Mouse (Mus musculus) megakaryocyte, embryonic 14.5 days (primary cell): ENCODE results near the gene Pi4kb. TPM values are rescaled to one million over a fixed set of nuclear protein-coding genes. Genes with fewer than 3 reads are reported as not detected.
A peak's percentile ranks its signal among the peaks of the same experiment; 100 is the strongest.
"Not testable (repeated sequence)": the region's sequence is repeated elsewhere in the genome, so short reads cannot be mapped to it uniquely, and the experiment has no call there.

ENCODE experiments used
- H3K27me3 ChIP-seq: replicated peaks from 2 replicates; pipeline ENCODE3; 2012; ENCODE audit warnings: inconsistent platforms
- H3K36me3 ChIP-seq: replicated peaks from 2 replicates; pipeline ENCODE3; 2012; ENCODE audit warnings: low read length, inconsistent platforms, mixed read lengths
- H3K4me1 ChIP-seq: 2 replicates; pipeline ENCODE4 v1.6.1; 2012; ENCODE audit warnings: inconsistent platforms
- H3K4me3 ChIP-seq: replicated peaks from 2 replicates; pipeline ENCODE3; 2012; ENCODE audit warnings: moderate library complexity, mild to moderate bottlenecking, inconsistent platforms
- H3K9me3 ChIP-seq: 2 replicates; pipeline ENCODE4 v1.6.1; 2012; ENCODE audit warnings: inconsistent platforms
- FLI1 ChIP-seq: IDR thresholded peaks from 2 replicates; pipeline ENCODE4 v1.6.1; 2012; ENCODE audit warnings: low read length, inconsistent platforms, mixed read lengths
- GATA1 ChIP-seq: IDR thresholded peaks from 3 replicates; pipeline ENCODE4 v1.6.1; 2012; ENCODE audit warnings: mixed read lengths, low read length, inconsistent platforms, borderline replicate concordance
- polyA plus RNA-seq: library from polyadenylated mRNA; stranded (reverse); fragments of >175 nt; gene quantifications from 2 replicates; pipeline ENCODE4 v1.2.3, GENCODE M21; 2012; ENCODE audit warnings: low replicate concordance; ENCODE audit not compliant: insufficient read depth

Gene Pi4kb
- 1.4 and 2.1 TPM in 2 replicates for polyA plus RNA-seq

GRCm38 (mm10) chr3:94974528-94975422 lies at the start of gene Pi4kb:
Pi4kb (plus strand) TSS chr3:94974731.
- Histone ChIP-seq H3K4me1 (peaks cover 40% of the 10 kb centered on the region), H3K36me3 (peaks cover 25% of the 10 kb centered on the region), H3K27me3 (no peaks in the 10 kb centered on the region), H3K9me3 (no peaks in the 10 kb centered on the region), H3K4me3 (peak within 1 kb of the TSS; percentile 92)
- TF ChIP-seq GATA1 (no peak), FLI1 (no peak)

GRCm38 (mm10) chr3:94926301-94926736 lies 48.2 kb upstream of the Pi4kb start:
- not testable (repeated sequence) for H3K36me3 ChIP-seq, H3K9me3 ChIP-seq, H3K4me3 ChIP-seq, H3K27me3 ChIP-seq
- peaks cover 44% of the 10 kb centered on the region for H3K4me1 ChIP-seq

GRCm38 (mm10) chr3:94928979-94929378 lies 45.6 kb upstream of the Pi4kb start:
- H3K9me3 ChIP-seq, H3K27me3 ChIP-seq, H3K36me3 ChIP-seq, H3K4me3 ChIP-seq: not testable (repeated sequence)
- peaks cover 49% of the 10 kb centered on the region for H3K4me1 ChIP-seq

GRCm38 (mm10) chr3:94930386-94931266 lies 43.9 kb upstream of the Pi4kb start:
- H3K27me3 ChIP-seq, H3K4me3 ChIP-seq, H3K9me3 ChIP-seq, H3K36me3 ChIP-seq: not testable (repeated sequence)
- H3K4me1 ChIP-seq: peaks cover 48% of the 10 kb centered on the region

DNA sequence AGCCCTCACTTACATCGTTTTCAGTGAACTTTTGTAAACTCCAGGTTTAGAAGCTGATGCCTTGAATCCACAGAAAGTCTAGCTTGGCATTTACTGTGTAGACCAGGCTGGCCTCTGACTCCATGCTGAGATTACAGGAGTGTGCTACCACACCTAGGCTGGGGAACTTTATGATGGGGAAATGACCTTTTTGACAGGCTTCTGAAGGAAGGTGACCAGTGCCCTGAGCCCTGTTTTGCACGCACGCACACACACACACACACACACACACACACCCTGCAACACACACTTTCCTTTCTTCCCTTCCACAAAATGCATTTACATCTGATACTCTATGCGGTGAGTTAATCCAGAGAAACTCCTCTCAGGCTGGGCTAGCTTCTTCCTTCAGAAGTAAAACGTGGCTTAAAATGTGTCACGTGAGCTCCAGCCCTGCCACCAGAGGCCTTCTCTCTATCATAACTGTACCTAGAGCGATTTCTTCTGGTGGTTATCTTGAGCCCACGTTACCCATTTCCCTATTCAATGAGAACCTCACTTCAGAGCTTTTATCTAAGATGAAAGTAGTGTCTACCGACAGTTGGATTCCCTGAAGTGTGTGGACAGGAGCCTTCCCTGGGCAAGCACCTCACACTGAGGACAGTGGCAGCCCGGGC lies 43.0 kb upstream of the Pi4kb start:
- not testable (repeated sequence) for H3K4me3 ChIP-seq, H3K36me3 ChIP-seq, H3K9me3 ChIP-seq, H3K27me3 ChIP-seq
- H3K4me1 ChIP-seq: peaks cover 47% of the 10 kb centered on the region

GRCm38 (mm10) chr3:94932279-94932678 lies 42.3 kb upstream of the Pi4kb start:
- H3K9me3 ChIP-seq, H3K27me3 ChIP-seq, H3K36me3 ChIP-seq, H3K4me3 ChIP-seq: not testable (repeated sequence)
- H3K4me1 ChIP-seq: peaks cover 40% of the 10 kb centered on the region

DNA sequence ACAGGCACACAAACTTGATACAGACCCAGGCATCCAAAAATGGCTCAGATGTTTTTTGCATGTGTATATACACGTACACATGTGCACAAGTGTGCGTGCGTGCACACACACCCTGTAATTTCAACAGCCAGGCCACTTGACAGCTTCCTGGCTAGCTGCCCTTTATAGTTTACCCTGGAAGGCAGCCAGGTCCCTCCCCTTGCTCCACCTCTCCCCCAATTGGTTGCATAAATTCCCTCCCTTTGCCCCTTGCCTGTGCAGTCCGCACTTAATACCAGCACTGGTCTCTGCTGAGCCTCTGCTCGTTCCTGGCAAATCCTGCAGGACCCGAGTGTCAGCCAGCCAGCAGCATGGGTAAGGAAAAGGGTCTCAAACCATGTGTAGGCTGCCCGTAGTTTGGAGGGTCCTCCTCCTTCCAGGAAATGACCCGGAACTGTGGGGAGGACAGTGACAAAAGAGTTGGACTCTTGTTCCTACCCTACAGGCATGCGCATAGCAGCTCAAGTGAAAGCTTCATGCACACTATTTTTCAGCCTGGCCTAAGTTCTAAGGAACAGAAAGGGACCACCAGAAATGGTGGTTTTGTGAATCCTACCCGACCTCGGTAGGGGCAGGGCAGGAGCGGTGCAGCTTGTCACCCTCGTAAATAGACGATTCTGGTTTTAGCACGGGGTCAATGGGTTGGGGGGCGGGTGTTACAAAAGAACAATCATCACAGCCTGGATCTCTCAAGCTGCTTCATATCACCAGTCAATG lies 41.5 kb upstream of the Pi4kb start, which contains the start of gene Selenbp1:
TSS of gene Selenbp1 (plus strand) at position 248 of the 756 bp plus-strand sequence.
- Histone ChIP-seq H3K4me3 (peak within 1 kb of the TSS; percentile 90), H3K4me1 (peaks cover 33% of the 10 kb centered on the region), H3K27me3 (no peaks in the 10 kb centered on the region), H3K9me3 (no peaks in the 10 kb centered on the region), H3K36me3 (peaks cover 4% of the 10 kb centered on the region)
- TF ChIP-seq FLI1 (no peak), GATA1 (no peak)

DNA sequence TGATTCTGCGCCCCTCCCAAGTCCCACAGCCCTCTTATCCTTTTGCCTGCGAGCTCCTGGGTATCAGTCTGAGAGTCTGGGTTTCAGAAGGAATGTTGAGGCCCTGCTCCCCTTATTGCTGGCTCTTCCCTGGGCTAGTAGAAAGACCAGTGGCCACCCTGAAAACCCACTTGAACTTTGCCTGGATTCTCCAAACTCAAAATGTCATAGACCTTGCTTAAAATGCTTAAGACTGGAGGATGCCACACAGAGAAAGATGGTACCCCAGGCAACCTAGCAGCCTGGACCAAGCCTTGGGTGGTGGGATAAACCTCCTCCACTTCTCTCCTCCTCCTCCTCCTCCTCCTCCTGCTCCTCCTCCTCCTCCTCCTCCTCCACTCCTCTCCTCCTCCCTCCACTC lies 40.9 kb upstream of the Pi4kb start:
- H3K4me1 ChIP-seq: peaks cover 30% of the 10 kb centered on the region
- not testable (repeated sequence) for H3K9me3 ChIP-seq, H3K36me3 ChIP-seq, H3K27me3 ChIP-seq
- H3K4me3 ChIP-seq: peak overlapping the region; percentile 82

DNA sequence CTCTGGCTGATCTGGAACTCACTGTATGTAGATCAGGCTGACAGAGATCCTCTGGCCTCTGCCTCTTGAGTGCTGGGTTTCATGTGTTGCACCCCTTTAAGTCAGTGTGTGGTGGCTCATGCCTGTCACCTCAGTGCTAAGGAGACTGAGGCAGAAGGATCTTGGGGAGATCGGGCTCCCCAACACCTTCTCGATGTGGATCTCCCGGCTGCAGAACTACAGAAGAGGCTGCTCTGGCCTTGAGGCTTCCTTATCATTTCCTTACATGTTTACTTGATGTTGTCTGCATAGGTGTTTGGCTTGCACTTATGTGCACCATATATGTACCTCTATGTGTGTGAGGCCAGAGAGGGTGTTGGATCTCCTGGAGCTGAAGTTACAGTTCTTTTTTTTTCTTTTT lies 40.0 kb upstream of the Pi4kb start:
- not testable (repeated sequence) for H3K27me3 ChIP-seq, H3K36me3 ChIP-seq, H3K9me3 ChIP-seq
- Histone ChIP-seq H3K4me1 (peaks cover 30% of the 10 kb centered on the region), H3K4me3 (peak overlapping the region; percentile 42)

GRCm38 (mm10) chr3:94935332-94935731 lies 39.2 kb upstream of the Pi4kb start:
- Histone ChIP-seq H3K4me1 (peaks cover 30% of the 10 kb centered on the region), H3K36me3 (peaks cover 11% of the 10 kb centered on the region)
- H3K4me3 ChIP-seq, H3K9me3 ChIP-seq, H3K27me3 ChIP-seq: not testable (repeated sequence)

- H3K4me1 ChIP-seq: peaks cover 30% of the 10 kb centered on the region
- not testable (repeated sequence) for H3K4me3 ChIP-seq, H3K9me3 ChIP-seq, H3K27me3 ChIP-seq
- H3K36me3 ChIP-seq: peaks cover 11% of the 10 kb centered on the region
These were observed 38.4 kb upstream of the Pi4kb start for GRCm38 (mm10) chr3:94936147-94936546.

GRCm38 (mm10) chr3:94937194-94937593 lies 37.3 kb upstream of the Pi4kb start:
- H3K4me1 ChIP-seq: peaks cover 29% of the 10 kb centered on the region
- H3K4me3 ChIP-seq, H3K9me3 ChIP-seq, H3K27me3 ChIP-seq: not testable (repeated sequence)
- peaks cover 11% of the 10 kb centered on the region for H3K36me3 ChIP-seq

- not testable (repeated sequence) for H3K9me3 ChIP-seq, H3K27me3 ChIP-seq, H3K4me3 ChIP-seq
- peaks cover 11% of the 10 kb centered on the region for H3K36me3 ChIP-seq
- peaks cover 29% of the 10 kb centered on the region for H3K4me1 ChIP-seq
These were observed 34.5 kb upstream of the Pi4kb start for GRCm38 (mm10) chr3:94940033-94940432.
